ENCODE assay signal across 8 mouse cellular contexts in the genomic region with DNA sequence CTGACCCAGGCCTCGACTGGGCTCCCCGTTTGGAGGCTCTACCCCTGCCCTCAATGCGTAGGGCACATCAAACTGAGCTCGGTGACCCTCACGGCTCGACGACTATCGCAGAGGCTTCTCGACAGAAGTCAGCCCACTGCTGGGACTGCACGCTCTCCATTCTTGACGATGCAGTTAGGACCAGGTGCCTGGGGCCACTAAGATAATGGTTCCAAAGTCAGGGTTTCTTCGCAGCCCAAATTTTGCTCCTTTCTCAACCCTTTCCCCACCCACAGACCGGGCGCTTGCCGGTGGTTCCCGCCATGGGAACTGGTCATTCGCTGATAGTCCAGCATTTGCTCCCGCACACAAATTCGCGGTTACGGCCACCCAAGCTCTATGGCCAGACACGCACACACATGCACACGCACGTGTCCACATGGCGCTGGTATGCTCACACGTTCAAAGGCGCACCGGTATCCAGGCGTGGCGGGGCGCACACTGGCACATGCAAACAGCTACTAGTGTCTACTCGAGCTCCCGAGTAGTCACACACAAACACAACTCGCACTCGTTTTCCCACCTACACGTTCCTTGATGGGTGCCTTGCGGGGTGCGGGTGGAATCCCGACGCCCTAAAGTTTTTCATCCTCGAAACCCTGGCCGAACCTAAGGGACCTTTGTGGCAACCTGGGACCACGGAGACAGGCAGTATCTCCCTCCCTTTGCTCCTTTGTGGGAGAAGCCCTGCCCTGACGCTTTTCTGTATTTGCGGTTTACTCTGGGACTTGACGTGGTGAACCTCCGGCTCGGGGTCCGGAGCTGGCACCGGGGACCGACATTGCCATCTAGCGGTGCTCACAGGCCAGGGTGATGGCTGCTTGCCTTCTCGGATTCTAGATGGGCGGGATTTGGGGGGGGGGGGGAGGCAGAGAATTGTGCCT. TPM values are rescaled to one million over a fixed set of nuclear protein-coding genes. Genes with fewer than 3 reads are reported as not detected.
DNase-seq lines count a peak whose midpoint lies in the region; ATAC-seq and TF ChIP-seq lines count a peak whose summit lies in the region.

No protein-coding gene starts in this region.

- DNase-seq in adrenal gland, adult (ENCODE audit: inconsistent age in 2 of 2, low spot score in 1 of 2) = peak; percentile 75 to 90
- no peak for DNase-seq in adrenal gland, adult 8-10 months
- DNase-seq in MN1 (ENCODE audit: low spot score) = peak; percentile 79
- peak; percentile 90 for DNase-seq in embryo, embryonic 10 days (ENCODE audit: low spot score)
- DNase-seq in kidney, postnatal 0 days (ENCODE audit: low spot score) = peak; percentile 86
- peak; percentile 85 for DNase-seq in retina, embryonic 14.5 days (ENCODE audit: low spot score)

- H3K4me1 ChIP-seq in heart, embryonic 13.5 days = peaks cover 38% of the 10 kb centered on the region
- peaks cover 15% of the 10 kb centered on the region; the same call in 1 of the 2 replicates for H3K4me1 ChIP-seq in kidney, postnatal 0 days (replicated peaks; ENCODE audit: insufficient read depth, low read length)
- peaks cover 20% of the 10 kb centered on the region for H3K4me1 ChIP-seq in lung, embryonic 16.5 days (replicated peaks; ENCODE audit: control insufficient read depth, insufficient read depth, low read length)

- H3K36me3 ChIP-seq in heart, embryonic 13.5 days = peaks cover 8% of the 10 kb centered on the region
- H3K36me3 ChIP-seq in kidney, postnatal 0 days (ENCODE audit: insufficient read depth, low read length) = no peaks in the 10 kb centered on the region
- H3K36me3 ChIP-seq in lung, embryonic 16.5 days (ENCODE audit: control insufficient read depth, insufficient read depth, low read length) = no peaks in the 10 kb centered on the region

- H3K4me3 ChIP-seq in heart, embryonic 13.5 days = peak overlapping the region; percentile 59
- peak overlapping the region; percentile 24 for H3K4me3 ChIP-seq in kidney, postnatal 0 days (replicated peaks; ENCODE audit: low read depth, low read length)
- H3K4me3 ChIP-seq in lung, embryonic 16.5 days (ENCODE audit: low read length) = peak overlapping the region; percentile 44

- no peak overlapping the region for H3K9ac ChIP-seq in heart, embryonic 13.5 days
- no peak overlapping the region for H3K9ac ChIP-seq in kidney, postnatal 0 days (ENCODE audit: low read depth, low read length)
- H3K9ac ChIP-seq in lung, embryonic 16.5 days (ENCODE audit: low read length) = peak overlapping the region; percentile 38; the same call in 1 of the 2 replicates

- WGBS in heart, embryonic 13.5 days = 4% methylated on average over 54 of the region's 54 CpGs
- WGBS in kidney, postnatal 0 days = 4% methylated on average over 54 of the region's 54 CpGs
- 2% methylated on average over 54 of the region's 54 CpGs for WGBS in lung, embryonic 16.5 days

- H3K4me2 ChIP-seq in heart, embryonic 13.5 days = peak overlapping the region; percentile 88
- H3K4me2 ChIP-seq in kidney, postnatal 0 days (ENCODE audit: low read length) = peak overlapping the region; percentile 52
- peak overlapping the region; percentile 62 for H3K4me2 ChIP-seq in lung, embryonic 16.5 days (ENCODE audit: low read depth, low read length)

- peak; percentile 17; the same call in 1 of the 2 replicates for ATAC-seq in heart, embryonic 13.5 days (ENCODE audit: extremely low read depth, insufficient number of reproducible peaks, low FRiP score, low TSS enrichment)
- no peak for ATAC-seq in kidney, postnatal 0 days (replicated peaks; ENCODE audit: low FRiP score, low read depth)
- peak; percentile 37; the same call in 1 of the 2 replicates for ATAC-seq in lung, embryonic 16.5 days (ENCODE audit: low read depth)

- H3K27me3 ChIP-seq in heart, embryonic 13.5 days (replicated peaks) = peaks cover 82% of the 10 kb centered on the region
- peaks cover 24% of the 10 kb centered on the region for H3K27me3 ChIP-seq in kidney, postnatal 0 days (ENCODE audit: insufficient read depth, low read length)
- H3K27me3 ChIP-seq in lung, embryonic 16.5 days (ENCODE audit: control insufficient read depth, insufficient read depth, low read depth, low read length) = peaks cover 40% of the 10 kb centered on the region

- peak; percentile 82 for TF ChIP-seq CTCF in kidney, postnatal 0 days (IDR thresholded peaks at IDR 0.05; ENCODE audit: low read depth)

- H3K9me3 ChIP-seq in heart, embryonic 13.5 days = no peaks in the 10 kb centered on the region
- H3K9me3 ChIP-seq in kidney, postnatal 0 days (replicated peaks; ENCODE audit: low read length) = no peaks in the 10 kb centered on the region
- H3K9me3 ChIP-seq in lung, embryonic 16.5 days (ENCODE audit: control insufficient read depth, low read length) = no peaks in the 10 kb centered on the region

- no peak overlapping the region for H3K27ac ChIP-seq in heart, embryonic 13.5 days (replicated peaks)
- H3K27ac ChIP-seq in kidney, postnatal 0 days = no peak overlapping the region
- no peak overlapping the region for H3K27ac ChIP-seq in lung, embryonic 16.5 days (ENCODE audit: low read length)

RNA-seq across cellular contexts. Expression of gene Chrm4, which starts 3.4 kb away (rescaled TPM):
- 1 to 10 TPM; 1.0 to 4.2 (median 2.6) TPM for total RNA-seq in adrenal gland, adult 8-10 months (2022)
- polyA plus RNA-seq in heart, embryonic 13.5 days (2015; fragmentation: Nextera tagmentation; extraction: Ambion mirVana) = not detected in 2 replicates
- 0.22 TPM in 1 of 2 replicates, not detected in the other for polyA plus RNA-seq in kidney, postnatal 0 days (2015; fragmentation: Nextera tagmentation; extraction: Ambion mirVana)
- 0.10 TPM in 1 of 2 replicates, not detected in the other for polyA plus RNA-seq in lung, embryonic 16.5 days (2015; fragmentation: Nextera tagmentation; extraction: Ambion mirVana)

RNA-seq across cellular contexts. Expression of gene Mdk, which starts 8.4 kb away (rescaled TPM):
- 10 to 100 TPM in 2 of 4 experiments, 1 to 10 TPM in 2; 7.7 to 13.1 (median 9.1) TPM for total RNA-seq in adrenal gland, adult 8-10 months (2022)
- polyA plus RNA-seq in heart, embryonic 13.5 days (2015; fragmentation: Nextera tagmentation; extraction: Ambion mirVana) = 603 and 654 TPM in 2 replicates
- 639 and 693 TPM in 2 replicates for polyA plus RNA-seq in kidney, postnatal 0 days (2015; fragmentation: Nextera tagmentation; extraction: Ambion mirVana)
- polyA plus RNA-seq in lung, embryonic 16.5 days (2015; fragmentation: Nextera tagmentation; extraction: Ambion mirVana) = 680 and 776 TPM in 2 replicates

RNA-seq across cellular contexts. Expression of gene Gm9821, which starts 21.8 kb away (rescaled TPM):
- total RNA-seq in adrenal gland, adult 8-10 months (2022) = not detected
- polyA plus RNA-seq in heart, embryonic 13.5 days (2015; fragmentation: Nextera tagmentation; extraction: Ambion mirVana) = 1.6 and 2.2 TPM in 2 replicates
- polyA plus RNA-seq in kidney, postnatal 0 days (2015; fragmentation: Nextera tagmentation; extraction: Ambion mirVana) = 0.12 TPM in 1 of 2 replicates, not detected in the other
- 0.33 and 0.88 TPM in 2 replicates for polyA plus RNA-seq in lung, embryonic 16.5 days (2015; fragmentation: Nextera tagmentation; extraction: Ambion mirVana)

RNA-seq across cellular contexts. Expression of gene Dgkz, which starts 52.0 kb away (rescaled TPM):
- 10 to 100 TPM; 47.7 to 87.4 (median 66.3) TPM for total RNA-seq in adrenal gland, adult 8-10 months (2022)
- polyA plus RNA-seq in heart, embryonic 13.5 days (2015; fragmentation: Nextera tagmentation; extraction: Ambion mirVana) = 37.9 and 43.4 TPM in 2 replicates
- polyA plus RNA-seq in kidney, postnatal 0 days (2015; fragmentation: Nextera tagmentation; extraction: Ambion mirVana) = 32.1 and 32.4 TPM in 2 replicates
- polyA plus RNA-seq in lung, embryonic 16.5 days (2015; fragmentation: Nextera tagmentation; extraction: Ambion mirVana) = 55.9 and 59.7 TPM in 2 replicates
